8 mouse cellular contexts compared by ENCODE assay signal in genomic region chr17:25567745-25568144, GRCm38 (mm10). TPM values are rescaled to one million over a fixed set of nuclear protein-coding genes. Genes with fewer than 3 reads are reported as not detected.
DNase-seq lines count a peak whose midpoint lies in the region; ATAC-seq and TF ChIP-seq lines count a peak whose summit lies in the region.

No protein-coding gene starts in this region.

- H3K4me2 ChIP-seq in liver, postnatal 0 days (ENCODE audit: low read depth, low read length) = no peak overlapping the region
- H3K4me2 ChIP-seq in neural tube, embryonic 14.5 days (ENCODE audit: low read depth, low read length) = peak overlapping the region; percentile 26

- no peak for TF ChIP-seq CTCF in Patski (IDR thresholded peaks at IDR 0.05)
- TF ChIP-seq CTCF in cortical plate, adult 2 months (IDR thresholded peaks at IDR 0.05; ENCODE audit: extremely low read depth, insufficient read depth, low read length) = peak; percentile 80
- TF ChIP-seq CTCF in liver, postnatal 0 days (IDR thresholded peaks at IDR 0.05; ENCODE audit: low read depth) = peak; percentile 94

- WGBS in liver, postnatal 0 days (ENCODE audit: insufficient replicate concordance) = 17% methylated on average over 14 of the region's 14 CpGs
- 23% methylated on average over 14 of the region's 14 CpGs for WGBS in neural tube, embryonic 14.5 days

- intact Hi-C loops in gastrocnemius, postnatal 14 days (cut with DNase I; ENCODE audit: low total_unique reads) = loop anchor here (5.0 kb wide), 1 partner anchor 130 kb away; no protein-coding TSS in a partner anchor

- peak overlapping the region; percentile 69 for H3K4me3 ChIP-seq in cortical plate, adult 2 months (ENCODE audit: insufficient read depth, low read length)
- no peak overlapping the region for H3K4me3 ChIP-seq in liver, postnatal 0 days (ENCODE audit: low read depth, low read length)
- H3K4me3 ChIP-seq in neural tube, embryonic 14.5 days (ENCODE audit: low read depth, low read length) = no peak overlapping the region

- in situ Hi-C loops in Patski (cut with MboI; ENCODE audit: low pct_unique_long_range_greater_than_20kb) = no loop called here

- no peaks in the 10 kb centered on the region for H3K9me3 ChIP-seq in liver, postnatal 0 days (ENCODE audit: low read length)
- no peaks in the 10 kb centered on the region for H3K9me3 ChIP-seq in neural tube, embryonic 14.5 days (ENCODE audit: control insufficient read depth, low read length)

- CTCF ChIA-PET in Patski (lab: Charles Lee) = interaction anchor here (0.7 to 2.9 kb wide), 14 partner anchors 11 to 144 kb away, joined by 3 to 24 read pairs (median 6); partner anchors contain the start of gene Lmf1

- peak; percentile 6 for ATAC-seq in Patski
- ATAC-seq in liver, postnatal 0 days = no peak; the same call in 1 of the 2 replicates
- no peak for ATAC-seq in neural tube, embryonic 14.5 days (ENCODE audit: low read depth)

- TF ChIP-seq EP300 in liver, postnatal 0 days (IDR thresholded peaks at IDR 0.05; ENCODE audit: low read depth) = no peak

- DNase-seq in B cell, adult 2 months = peak; percentile 83 to 84
- DNase-seq in Patski (ENCODE audit: low read depth, low spot score) = no peak
- DNase-seq in gastrocnemius, postnatal 14 days = peak; percentile 70
- DNase-seq in kidney, postnatal 36 days = peak; percentile 37 to 81
- peak; percentile 78 for DNase-seq in liver, postnatal 0 days
- peak; percentile 71 for DNase-seq in thymus, postnatal 14 days

- H3K4me1 ChIP-seq in cortical plate, adult 2 months (ENCODE audit: control insufficient read depth, insufficient read depth, low read length) = peaks cover 4% of the 10 kb centered on the region; the same call in 1 of the 2 replicates
- H3K4me1 ChIP-seq in liver, postnatal 0 days (ENCODE audit: insufficient read depth) = peaks cover 5% of the 10 kb centered on the region; the same call in 1 of the 2 replicates
- H3K4me1 ChIP-seq in neural tube, embryonic 14.5 days (ENCODE audit: control insufficient read depth, insufficient read depth, low read length) = peaks cover 17% of the 10 kb centered on the region; the same call in 1 of the 2 replicates

- POLR2A ChIA-PET in Patski (lab: Charles Lee) = interaction anchor here (0.6 to 3.0 kb wide), 3 partner anchors 11 to 128 kb away, joined by 3 to 11 read pairs (median 3); partner anchors contain the start of gene Lmf1

- H3K36me3 ChIP-seq in liver, postnatal 0 days (replicated peaks; ENCODE audit: insufficient read depth, low read length) = no peaks in the 10 kb centered on the region
- no peaks in the 10 kb centered on the region for H3K36me3 ChIP-seq in neural tube, embryonic 14.5 days (ENCODE audit: control insufficient read depth, insufficient read depth, low read length)

- no peaks in the 10 kb centered on the region for H3K27me3 ChIP-seq in Patski
- H3K27me3 ChIP-seq in liver, postnatal 0 days (ENCODE audit: insufficient read depth, low read length) = peaks cover 51% of the 10 kb centered on the region
- peaks cover 11% of the 10 kb centered on the region for H3K27me3 ChIP-seq in neural tube, embryonic 14.5 days (ENCODE audit: control insufficient read depth, insufficient read depth, low read length)

- H3K9ac ChIP-seq in liver, postnatal 0 days (replicated peaks) = no peak overlapping the region
- peak overlapping the region; percentile 25 for H3K9ac ChIP-seq in neural tube, embryonic 14.5 days (replicated peaks; ENCODE audit: low read depth, low read length)

- peak overlapping the region; percentile 70 for H3K27ac ChIP-seq in cortical plate, adult 2 months (ENCODE audit: insufficient read depth, low read length)
- H3K27ac ChIP-seq in liver, postnatal 0 days (ENCODE audit: low read depth) = no peak overlapping the region
- peak overlapping the region; percentile 28; the same call in 1 of the 2 replicates for H3K27ac ChIP-seq in neural tube, embryonic 14.5 days (ENCODE audit: low read depth, low read length)

- TF ChIP-seq POLR2A in cortical plate, adult 2 months (IDR thresholded peaks at IDR 0.05; ENCODE audit: extremely low read depth, insufficient read depth, low read length) = no peak

RNA-seq across cellular contexts. Expression of gene Sox8, which starts 2.7 kb away (rescaled TPM):
- 16.7 TPM for polyA plus RNA-seq in Patski (2021)
- polyA plus RNA-seq in cortical plate, adult 2 months (2012; rRNA removed) = 42.5 and 51.6 TPM in 2 replicates
- 1 to 10 TPM; 7.2 to 8.8 TPM for total RNA-seq in gastrocnemius, postnatal 14 days (2021)
- 0.08 TPM in 1 of 2 replicates, not detected in the other for polyA plus RNA-seq in liver, postnatal 0 days (2015; fragmentation: Nextera tagmentation; extraction: Ambion mirVana)
- polyA plus RNA-seq in neural tube, embryonic 14.5 days (2014; fragmentation: Nextera tagmentation; extraction: Ambion mirVana) = 12.8 and 17.5 TPM in 2 replicates

RNA-seq across cellular contexts. Expression of gene Lmf1, which starts 11.1 kb away (rescaled TPM):
- 40.2 TPM for polyA plus RNA-seq in Patski (2021)
- polyA plus RNA-seq in cortical plate, adult 2 months (2012; rRNA removed) = 17.2 and 17.9 TPM in 2 replicates
- 10 to 100 TPM; 13.1 to 13.8 TPM for total RNA-seq in gastrocnemius, postnatal 14 days (2021)
- 11.9 and 12.5 TPM in 2 replicates for polyA plus RNA-seq in liver, postnatal 0 days (2015; fragmentation: Nextera tagmentation; extraction: Ambion mirVana)
- polyA plus RNA-seq in neural tube, embryonic 14.5 days (2014; fragmentation: Nextera tagmentation; extraction: Ambion mirVana) = 24.2 and 25.4 TPM in 2 replicates

Comparison
In these comparisons a context has a peak if more than half of its experiments do, and no peak if none do; other contexts are left out.
1. RNA of gene Sox8, which starts 2.7 kb away (polyA plus RNA-seq): 42.5 to 51.6 TPM in cortical plate, adult 2 months, 12.8 to 17.5 TPM in neural tube, embryonic 14.5 days and 16.7 TPM in Patski (single experiment); 0.08 TPM in liver, postnatal 0 days; every median in the first group is over 10 times any median in the second.